Mouse (Mus musculus): ENCODE results near the gene Tekt3.

DNA sequence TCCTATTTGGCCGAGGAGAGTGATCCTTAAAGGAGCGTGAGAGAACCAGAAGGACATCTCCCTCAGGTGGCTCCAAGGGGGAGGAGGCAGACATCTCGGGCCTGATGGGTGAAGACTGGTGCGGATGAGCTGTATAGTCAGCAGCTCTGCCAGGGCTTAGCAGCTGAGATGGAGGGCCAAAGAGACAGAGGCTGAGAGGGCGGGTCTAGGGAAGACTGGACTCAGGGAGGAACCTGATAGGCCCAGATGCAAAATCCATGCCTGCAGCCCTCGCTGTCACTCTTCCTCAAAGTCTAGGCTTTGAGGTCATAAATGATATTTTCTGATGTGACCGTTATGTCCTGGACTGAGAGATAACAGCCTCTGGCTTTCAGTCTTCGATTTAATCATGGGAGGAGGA lies 65.5 kb downstream of the Tekt3 start:
- TF ChIP-seq MAFK (IDR thresholded peaks at IDR 0.05; ENCODE audit: insufficient read depth, low read depth, low read length) (no peak), CHD2 (IDR thresholded peaks at IDR 0.05; ENCODE audit: low read depth, low read length) (no peak), ZNF384 (IDR thresholded peaks at IDR 0.05; ENCODE audit: low read depth, low read length) (no peak)

Data from ES-E14 (cell line).